Mouse (Mus musculus): Measurements from ENCODE around the gene Adamts2. TPM values are rescaled to one million over a fixed set of nuclear protein-coding genes. Genes with fewer than 3 reads are reported as not detected.

Adamts2 gene
- polyA plus RNA-seq (2012; rRNA removed; ENCODE audit: low replicate concordance), result 2.4 and 3.4 TPM in 2 replicates

DNA sequence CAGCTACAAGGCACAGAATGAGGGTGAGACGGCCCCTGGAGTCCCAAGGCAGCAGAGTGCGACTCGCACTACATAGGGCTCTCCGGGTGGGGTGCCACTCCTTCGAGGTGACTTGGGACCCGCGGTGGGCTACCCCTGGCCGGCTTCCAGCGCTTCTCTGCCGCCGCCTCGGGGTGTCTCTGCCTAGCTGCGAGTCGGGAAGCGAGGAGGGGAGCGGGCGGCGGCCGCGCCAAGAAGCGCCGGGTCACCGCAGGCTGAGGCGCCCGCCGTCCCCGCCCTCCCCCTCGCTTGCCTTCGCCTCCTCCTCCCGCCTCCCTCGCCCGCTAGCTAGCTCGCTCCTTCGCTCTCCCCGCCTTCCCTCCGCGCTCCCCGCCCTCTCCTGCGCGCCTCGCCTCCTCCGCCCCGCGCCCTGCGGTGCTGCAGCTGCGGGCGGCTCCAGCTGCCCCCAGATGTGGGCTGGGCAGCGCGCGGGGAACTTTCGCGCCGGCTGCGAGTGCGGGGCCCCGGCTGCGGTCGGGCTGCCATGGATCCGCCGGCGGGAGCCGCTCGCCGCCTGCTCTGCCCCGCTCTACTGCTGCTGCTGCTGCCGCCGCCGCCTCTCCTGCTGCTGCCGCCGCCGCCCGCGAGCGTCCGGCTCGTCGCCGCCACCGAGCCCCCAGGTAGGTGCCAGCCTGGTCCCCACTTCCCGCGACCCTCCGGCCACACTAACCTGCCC, at the start of gene Adamts2:
TSS of gene Adamts2 (plus strand) at position 444 of the 715 bp plus-strand sequence.

DNA sequence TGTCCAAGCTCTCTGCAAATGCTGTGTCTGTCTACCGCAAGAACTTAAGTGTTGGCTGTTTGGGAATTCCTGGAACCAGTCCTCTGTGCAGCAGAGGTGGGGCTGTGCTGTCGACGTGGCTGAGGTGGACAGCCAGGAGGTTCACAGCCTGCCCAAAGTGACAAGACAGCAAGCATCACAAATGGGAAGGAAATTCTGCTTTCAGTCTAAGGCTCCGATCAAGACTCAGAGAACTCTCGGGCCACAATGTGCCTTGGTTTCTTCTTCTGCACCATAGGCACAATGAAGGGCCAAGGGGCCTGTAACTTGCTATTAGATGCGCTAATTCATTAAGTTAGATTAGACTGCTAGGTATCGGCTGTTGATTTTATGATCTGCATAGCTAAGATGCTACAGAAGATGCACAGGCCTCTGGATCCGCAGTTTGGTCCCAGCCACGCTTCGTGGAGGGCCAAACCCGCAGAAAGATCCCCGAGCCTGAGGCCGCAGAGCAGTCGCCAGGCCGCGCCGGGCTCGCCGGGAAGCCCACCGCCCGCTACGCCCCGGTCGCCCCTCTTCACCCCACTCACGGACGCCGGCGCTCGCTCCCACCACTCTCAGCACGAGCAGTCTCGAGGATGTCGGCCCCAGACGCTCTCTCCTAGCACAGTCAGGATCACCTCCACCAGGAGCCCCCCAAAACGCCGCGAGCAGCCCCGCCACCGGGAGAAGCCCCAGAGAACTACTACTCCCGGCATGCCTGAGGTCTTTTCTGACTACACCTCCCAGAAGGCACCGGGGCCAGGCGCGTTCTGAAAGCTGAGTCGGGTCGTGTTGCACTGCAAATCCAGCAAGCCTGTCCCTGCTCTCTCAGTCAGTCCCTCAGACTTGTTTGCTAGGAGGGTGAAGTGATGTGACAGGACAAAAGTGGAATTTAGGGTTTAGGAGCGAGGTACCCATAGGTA, 225.4 kb downstream of the Adamts2 start, which contains the start of gene Zfp354c:
TSS of gene Zfp354c (minus strand) at position 715 of the 944 bp plus-strand sequence.

DNA sequence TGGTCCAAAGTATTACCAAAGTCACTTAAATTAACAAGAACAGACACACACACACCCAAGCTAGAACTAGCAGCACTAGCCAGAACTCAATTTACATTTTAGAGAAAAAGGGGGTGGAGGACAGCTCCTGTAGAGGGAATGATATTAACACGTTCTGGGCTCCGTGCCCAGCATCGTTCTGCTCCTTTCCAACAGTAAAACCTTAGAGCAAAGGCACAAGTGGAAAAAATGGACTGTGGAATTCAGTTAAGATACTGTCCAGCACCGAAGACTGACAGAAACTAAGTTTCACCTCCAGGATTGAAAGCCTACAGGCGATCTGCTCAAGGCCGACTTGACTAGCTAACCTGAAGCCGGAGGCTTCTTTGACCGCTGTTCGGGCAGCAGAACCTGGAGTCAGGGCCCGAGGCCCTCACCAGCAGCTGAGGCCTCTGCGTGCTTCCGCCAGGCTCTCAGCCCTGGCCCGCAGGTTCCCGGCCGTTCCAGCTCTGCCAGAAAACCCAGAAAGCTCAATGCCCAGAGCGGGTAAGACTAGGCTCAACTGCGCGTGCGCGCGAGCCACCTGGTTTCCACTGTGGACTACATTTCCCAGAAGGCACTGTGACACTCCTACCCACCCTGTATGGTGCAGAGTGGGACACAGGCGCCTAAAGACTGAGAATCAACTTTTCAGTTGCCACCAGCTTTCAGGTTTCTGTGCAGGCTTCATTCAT, 239.3 kb downstream of the Adamts2 start, which contains the start of gene Zfp879:
TSS of gene Zfp879 (minus strand) at position 530 of the 713 bp plus-strand sequence.

DNA sequence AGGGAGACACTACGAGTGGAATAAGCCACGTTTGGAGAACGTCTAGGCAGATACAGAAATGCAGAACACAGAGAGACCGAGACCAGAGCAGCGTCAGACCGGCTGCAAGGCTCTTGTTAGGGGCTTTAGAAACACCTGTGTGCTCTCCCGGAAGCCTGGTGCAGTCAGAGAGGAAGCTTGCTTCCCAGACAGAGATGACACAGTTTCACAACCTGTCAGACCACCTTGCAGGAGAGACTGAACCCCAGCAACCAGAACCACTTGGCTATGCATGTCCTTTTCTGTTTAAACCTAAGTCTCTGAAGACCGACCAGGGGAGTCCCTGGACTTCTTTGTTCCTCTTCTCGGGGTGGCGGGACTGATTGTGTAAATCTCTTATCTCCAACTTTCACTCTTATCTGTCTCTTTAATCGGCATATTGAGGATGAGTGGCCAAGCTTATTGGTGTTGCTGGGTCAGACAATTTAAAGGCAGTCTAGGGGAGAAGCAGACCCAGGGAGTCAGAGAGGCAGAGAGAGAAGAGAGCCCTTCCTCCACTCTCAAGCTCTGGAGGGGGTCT, 248.4 kb downstream of the Adamts2 start, which contains the start of gene Grm6:
TSS of gene Grm6 (plus strand) at position 509 of the 559 bp plus-strand sequence.

Other genes with a start within 250 kb of the Adamts2 start
- gene Cby3, start 247.6 kb upstream of the Adamts2 start, polyA plus RNA-seq (2012; rRNA removed; ENCODE audit: low replicate concordance), result 0.57 TPM in 1 of 2 replicates, not detected in the other
- gene Hnrnph1, start 225.1 kb upstream of the Adamts2 start, polyA plus RNA-seq (2012; rRNA removed; ENCODE audit: low replicate concordance), result 5.5 and 7.0 TPM in 2 replicates
- 9.9 and 15.3 TPM in 2 replicates for gene Rufy1, start 171.0 kb upstream of the Adamts2 start, polyA plus RNA-seq (2012; rRNA removed; ENCODE audit: low replicate concordance)
- gene Zfp354c, start 225.6 kb downstream of the Adamts2 start, polyA plus RNA-seq (2012; rRNA removed; ENCODE audit: low replicate concordance), result 0.06 TPM in 2 replicates
- gene Zfp879, start 239.5 kb downstream of the Adamts2 start, polyA plus RNA-seq (2012; rRNA removed; ENCODE audit: low replicate concordance), result 0.04 TPM in 1 of 2 replicates, not detected in the other
- gene Grm6, start 248.6 kb downstream of the Adamts2 start, polyA plus RNA-seq (2012; rRNA removed; ENCODE audit: low replicate concordance), result not detected in 2 replicates